Mouse (Mus musculus) neutrophil, adult 5-6 weeks (primary cell): ENCODE measurements at regions not wholly inside any gene's neighbourhood (a gene's known extent, or its start where the extent isn't known, plus 50 kb on each side); places are given as distances from the start of the nearest gene placed in this dataset.

Experiments used
- ATAC-seq: fragments of 151-379, 151-347 bp; 2 replicates; pipeline ENCODE4 v1.8.0; 2017; ENCODE audit warnings: mild to moderate bottlenecking, moderate TSS enrichment; ENCODE audit not compliant: insufficient number of reproducible peaks, poor library complexity, low FRiP score, severe bottlenecking; ENCODE audit errors: extremely low read depth

DNA sequence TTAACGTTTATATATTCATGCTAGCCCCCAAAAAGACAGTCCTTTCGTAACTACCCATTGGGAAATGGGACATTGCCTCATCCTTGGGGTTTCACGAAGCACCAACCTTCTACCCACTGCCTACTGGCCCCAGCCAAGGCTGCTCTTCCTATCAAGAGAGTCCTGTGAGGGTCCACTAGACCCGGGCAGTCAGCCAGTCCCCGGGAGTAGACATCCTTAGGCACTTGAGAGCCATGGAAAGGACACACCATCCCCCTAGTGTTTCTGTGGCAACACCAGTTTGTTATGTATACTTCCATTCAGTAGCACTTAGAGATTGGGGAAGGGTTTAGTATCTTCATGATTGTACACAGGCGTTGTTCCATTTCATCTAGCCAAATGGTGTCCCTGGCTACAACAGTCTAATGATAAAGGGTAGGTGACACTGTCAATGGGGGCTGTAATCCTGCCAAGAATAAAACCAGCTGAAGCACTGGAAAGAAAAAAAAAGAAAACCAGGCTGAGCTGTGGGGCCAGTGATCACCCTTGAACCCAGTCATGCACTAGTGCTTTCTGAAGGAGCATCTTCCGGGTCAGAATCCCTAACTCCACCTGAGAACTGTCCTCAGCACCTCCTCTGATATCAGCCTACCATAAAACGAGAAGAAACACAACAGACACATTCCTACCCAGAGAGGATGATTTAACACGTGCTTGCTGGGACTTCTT, 108.2 kb downstream of the Tomm20 start:
- no peak for ATAC-seq

DNA sequence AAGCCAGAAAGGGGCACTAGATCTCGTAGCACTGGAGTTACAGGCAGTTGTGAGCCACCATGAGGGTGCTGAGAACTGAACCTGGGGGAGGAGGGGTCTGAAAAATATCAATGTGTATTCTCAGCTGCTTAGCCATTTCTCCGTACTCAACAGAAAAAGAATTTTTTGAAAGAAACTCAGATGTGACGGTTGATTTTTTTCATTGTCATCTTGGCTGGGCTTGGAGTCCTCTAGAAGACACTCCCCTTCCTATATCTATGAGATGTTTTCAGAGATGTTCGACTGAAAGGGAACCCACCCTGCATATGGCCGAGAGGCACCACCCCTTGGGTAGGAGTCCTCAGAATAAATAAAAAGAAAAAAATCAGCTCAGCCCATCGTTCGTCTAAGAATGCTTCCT, 110.1 kb downstream of the Tomm20 start:
- no peak for ATAC-seq

DNA sequence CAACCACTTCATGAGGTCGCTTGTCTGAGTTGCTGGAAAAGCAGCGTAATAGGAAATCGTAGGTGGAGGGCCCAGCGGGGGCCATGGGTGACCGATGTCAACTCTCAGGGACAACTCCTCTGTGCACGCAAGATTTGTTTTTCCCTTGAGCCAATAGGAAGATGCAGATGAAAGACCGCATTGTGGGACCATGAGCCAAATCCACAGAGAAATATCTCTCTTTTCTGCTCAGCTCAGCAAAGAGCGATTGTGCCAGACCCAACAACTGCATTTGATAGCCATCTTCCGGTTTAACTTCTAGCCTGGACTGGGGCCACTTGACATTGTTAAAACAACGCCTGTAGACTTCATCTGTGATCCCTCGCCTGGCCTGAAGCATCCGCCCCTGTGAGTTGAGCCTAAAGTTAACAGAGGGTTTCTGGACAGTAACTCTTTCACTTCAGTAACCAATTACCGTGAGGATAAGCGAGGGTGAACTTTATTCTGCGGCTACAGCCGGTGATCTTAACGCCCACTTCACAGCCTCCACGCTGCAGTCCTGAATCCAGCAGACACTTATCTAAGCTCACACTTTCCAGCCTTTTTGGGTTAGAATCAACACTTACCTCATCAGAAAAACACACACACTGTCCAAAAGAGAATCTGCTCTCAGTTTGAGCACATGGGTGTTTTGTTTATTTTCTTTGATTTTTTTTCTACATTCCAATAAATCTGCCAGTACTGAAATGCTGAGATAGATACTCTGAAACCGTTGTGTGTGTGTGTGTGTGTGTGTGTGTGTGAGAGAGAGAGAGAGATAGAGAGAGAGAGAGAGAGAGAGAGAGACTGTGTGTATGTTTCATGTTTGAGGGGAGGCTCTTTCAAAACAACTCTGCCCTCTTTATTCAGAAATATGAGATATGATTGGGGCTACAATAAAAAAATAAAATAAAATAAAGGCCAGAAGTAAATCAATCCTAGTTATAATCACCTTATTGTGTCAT, 111.9 kb downstream of the Tomm20 start:
- ATAC-seq, result no peak

DNA sequence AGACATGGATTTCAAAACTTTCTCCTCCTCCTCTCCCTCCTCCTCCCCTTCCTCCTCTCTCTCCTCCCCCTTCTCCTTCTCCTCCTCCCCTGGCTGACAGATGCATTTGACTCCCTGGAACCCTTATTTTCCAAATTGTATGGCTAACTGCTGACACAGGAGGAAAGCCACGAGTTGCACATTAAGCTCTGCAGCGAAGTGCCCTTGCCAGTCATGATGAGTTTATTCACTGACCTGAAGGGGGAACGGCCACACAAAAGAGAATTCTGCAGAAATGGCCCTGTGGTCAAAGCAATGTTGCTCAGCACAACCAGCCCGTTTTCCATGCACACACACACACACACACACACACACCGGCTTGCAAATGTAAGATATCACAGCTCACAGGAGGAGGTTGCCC, 112.6 kb downstream of the Tomm20 start:
- ATAC-seq, result no peak

DNA sequence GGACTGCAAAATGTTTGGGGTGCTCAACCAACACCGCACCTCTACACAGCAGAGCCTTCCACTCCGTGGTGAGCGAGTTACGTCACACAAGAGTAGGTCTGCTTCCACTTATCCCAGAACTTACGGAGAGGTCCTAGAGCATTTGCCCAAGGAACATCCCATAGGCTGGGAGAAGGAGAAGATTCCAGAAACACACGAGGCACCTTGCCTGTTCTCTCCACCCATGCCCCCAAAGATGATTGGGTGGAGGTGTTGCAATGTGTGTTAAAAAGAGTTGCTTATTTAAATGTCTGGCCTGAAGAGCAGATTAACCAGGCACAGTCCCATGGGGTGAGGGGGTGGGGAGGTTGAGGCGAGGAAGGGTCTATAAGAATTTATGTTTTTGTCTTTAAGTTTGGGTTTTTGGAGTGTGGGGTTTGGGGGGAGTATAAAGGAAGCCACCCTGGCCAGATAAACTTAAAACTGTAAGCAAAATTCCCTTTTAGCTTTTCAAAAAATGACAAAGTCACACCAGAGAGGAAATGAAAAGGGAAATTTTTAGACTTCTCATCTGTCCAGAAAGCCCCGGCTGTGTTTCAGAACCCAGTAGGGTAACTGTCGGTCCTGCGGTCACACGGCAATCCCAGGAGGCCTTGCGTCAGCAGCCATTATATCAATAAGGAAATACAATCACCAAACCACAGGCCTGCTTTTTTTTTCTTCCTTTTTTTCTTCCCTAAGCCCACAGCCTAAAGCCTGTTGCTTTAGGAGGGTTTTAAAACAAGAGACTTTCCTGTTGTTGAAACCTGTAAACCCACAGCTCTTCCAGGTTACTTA, 113.3 kb downstream of the Tomm20 start:
- ATAC-seq, result peak; percentile 81

DNA sequence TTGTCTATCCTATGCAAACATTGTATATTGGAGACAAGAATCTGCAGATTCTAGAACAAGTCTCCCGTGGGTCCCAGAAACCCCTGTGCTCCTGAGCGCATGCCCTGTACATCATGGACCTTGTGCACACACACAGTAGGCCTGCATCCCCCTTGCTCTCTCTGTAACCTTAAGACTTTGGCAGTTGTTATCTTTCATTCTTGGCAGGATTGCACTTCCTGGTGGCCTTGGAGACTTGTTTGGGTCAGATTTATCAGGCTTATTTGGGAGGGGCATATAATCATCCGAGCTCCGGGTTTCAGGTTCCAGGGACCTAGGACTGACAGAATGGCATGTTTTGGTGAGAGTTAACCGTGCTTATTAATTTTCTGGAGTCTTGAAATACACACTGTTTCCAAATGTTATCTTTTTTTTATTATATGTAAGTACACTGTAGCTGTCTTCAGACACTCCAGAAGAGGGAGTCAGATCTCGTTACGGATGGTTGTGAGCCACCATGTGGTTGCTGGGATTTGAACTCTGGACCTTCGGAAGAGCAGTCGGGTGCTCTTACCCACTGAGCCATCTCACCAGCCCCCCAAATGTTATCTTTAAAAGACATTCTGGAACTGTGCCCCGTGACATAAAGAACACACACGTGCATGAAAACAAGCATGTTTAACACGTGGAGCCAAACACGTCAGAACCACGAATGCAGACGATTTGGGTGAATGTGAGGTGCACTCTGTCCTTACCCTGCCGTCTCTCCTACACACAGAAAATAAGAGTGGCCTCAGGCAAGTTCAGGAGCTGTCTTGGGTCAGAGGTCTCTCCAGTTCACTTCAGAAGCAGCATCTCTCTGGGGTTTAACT, 114.1 kb downstream of the Tomm20 start:
- no peak; the same call in 1 of the 2 replicates for ATAC-seq

DNA sequence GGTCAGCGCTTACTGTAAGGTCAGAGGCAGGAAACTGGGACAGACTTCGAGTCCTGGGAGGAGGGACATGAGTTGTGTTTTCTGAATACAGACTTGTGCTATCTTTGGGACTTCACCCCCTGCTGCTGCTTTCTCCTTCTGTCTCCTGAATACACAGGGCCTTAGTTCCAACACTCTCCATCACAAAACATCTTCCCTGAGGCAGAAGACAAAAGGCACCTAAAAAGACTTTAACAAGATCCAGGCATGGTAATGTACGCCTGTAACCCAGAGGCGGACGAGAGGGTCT, 115.5 kb downstream of the Tomm20 start:
- ATAC-seq, result no peak

DNA sequence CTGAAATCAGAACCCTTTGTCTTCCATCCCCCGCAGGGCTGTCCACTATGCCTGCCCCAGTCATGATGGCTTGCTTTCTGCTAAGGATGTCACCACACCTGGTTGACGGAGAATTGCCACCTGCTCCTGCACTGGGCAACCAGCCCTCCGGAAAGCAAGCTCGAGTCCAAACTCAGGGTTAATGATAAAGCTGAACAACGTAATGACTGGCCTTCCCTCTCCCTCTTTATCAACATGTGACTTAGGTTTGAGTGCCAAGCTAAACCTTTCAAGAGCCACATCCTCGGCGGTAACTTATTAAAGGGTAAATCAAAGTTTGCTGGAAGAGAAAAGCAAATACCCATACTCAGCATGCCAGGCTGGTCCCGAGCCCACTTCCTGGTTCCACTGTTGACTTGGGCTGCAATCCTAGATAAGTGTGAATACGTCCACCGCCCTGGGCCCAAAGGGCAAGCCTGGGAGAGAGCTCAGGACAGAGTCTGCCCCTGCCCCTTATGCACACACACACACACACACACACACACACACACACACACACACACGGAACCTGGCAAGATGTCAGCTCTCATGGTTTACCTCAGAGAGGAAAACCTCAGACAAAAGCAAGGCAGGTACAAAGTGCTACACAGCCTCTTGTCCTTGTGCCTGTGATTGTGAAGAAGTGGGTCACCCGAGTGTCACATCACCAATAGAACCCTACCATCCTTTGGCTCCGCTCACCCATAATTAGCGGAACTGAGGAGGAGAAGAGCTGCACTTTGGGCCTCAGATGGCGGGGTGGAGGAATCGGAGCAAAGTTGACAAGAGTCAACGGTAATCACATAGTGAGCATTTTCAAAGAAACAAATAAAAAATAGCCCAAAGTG, 116.0 kb downstream of the Tomm20 start:
- no peak for ATAC-seq

DNA sequence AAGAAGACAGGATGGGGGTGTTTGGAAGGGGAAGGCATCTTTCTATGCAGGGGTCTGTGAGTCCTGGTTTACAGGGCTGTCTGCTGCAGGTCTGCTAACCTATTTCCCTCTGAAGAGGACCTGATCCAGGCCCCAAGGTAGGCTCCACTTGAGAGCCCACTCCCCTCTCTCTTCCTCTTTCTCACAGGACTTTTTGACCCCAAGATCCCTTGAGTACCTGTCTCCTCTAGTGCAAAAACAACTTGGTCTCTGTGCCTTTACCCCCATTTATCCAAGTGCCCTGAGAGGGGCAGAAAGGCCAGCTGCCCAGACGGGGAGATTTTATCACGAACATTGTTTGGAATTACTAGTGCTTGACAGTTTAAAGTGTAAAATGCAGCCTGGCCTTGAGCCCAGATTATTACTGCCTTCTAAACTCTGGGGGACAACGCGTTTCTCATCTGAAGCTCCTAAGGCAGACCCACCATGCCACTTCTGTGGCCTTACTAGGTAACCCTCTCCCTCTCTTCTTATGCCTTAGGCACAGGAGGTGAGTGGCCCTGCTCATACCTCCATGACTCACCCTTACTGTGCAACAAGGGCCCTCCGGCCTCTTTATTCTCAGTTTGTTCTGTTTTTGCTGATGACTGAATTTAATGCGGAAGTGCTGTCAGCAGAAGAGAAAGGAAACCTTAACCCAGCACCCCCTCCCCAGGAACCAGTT, 117.8 kb downstream of the Tomm20 start:
- ATAC-seq, result peak; percentile 72

DNA sequence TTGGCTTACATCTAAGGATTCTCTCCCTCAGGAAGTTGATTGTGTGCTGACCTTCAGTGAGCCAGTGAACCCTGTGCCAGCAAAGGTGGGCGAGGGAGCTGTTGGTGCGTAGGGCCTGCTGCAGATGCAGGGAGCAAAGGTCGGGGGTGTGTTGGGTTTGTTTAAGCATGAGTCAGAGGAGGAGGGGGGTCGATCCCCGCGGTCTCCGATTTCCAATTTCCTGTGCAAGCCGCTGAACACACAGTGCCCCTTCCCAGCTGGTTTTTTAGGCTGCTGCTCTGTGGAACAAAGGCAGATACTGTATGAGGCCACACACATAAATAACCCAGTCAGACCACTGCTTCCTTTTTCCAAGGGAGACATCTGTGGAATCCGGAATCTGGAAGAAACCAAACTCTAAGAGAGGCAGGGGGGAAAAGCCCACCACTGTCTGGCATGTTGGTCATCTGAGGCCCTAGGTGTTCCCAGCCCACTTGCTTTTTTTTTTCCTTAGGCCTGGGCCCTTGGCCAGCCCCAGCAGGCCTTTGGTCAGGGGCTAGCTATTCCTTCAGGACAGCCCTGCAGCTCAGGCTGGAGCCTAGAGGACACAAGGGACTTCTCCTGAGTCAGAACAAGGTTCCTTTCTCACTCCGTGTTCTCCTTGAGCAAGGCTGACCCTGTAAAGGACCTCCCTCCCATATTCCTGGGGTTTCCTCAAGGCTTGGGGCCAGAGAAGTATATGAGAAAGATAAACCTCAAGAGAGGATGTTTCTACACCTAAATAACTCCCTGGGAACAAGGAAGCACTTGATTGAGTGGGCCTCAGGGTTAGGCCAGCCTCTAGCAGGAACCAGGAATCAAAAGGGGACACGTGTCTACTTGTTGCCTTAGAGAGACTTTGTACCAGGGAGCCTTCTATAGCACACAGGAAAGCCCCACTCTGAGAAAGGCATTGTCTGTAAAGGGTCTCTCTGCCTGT, 119.0 kb downstream of the Tomm20 start:
- ATAC-seq, result no peak

DNA sequence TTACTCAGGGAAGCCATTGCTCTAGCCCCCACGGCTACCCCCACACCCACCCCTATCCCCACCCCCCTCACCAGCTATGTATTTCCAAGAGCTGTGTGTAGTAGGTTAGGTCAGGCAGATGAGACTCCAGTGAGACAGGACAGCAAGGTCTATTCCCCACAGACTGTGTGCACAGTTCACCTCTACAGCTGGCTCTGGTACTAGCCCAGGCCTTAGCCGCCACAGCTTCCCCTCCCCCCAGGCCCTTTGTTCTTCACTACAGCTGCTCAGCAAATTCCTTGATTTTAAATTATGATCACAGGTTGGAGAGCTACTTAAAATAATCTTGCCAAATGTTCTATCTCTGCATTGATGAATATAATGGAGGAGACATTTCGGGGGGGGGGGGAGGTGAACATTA, 119.8 kb downstream of the Tomm20 start:
- ATAC-seq, result no peak

DNA sequence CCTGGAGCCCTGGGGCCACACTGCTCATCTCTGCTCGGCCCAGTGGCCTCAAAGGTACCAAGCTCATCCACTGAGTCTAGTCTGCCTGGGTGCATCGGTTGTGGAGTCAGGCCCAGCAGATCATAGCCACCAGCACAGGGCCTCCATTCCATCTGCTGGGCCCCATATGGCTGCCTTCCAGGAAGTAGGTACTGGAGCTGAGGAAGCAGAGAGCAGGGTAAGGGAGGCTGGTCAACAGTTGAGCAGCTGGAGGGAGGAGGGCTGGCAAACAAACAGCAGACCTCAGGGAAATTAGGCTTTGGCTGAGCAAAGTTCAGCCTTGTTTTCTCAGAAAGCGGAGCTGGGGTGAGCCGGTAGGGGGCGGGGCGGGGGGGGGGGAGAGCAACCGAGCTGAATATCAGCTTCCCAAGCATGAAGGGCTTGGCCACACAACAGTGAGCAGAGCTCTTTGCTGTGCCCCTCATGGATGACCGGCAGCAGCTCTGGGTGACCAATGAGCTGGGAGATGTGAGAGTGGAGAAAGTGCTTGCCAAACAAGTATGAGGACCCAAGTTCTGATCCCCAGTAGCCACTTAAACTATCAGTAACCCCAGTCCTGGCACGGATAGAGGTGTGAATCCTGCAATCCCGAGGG, 121.0 kb downstream of the Tomm20 start:
- ATAC-seq, result no peak; the same call in 1 of the 2 replicates

DNA sequence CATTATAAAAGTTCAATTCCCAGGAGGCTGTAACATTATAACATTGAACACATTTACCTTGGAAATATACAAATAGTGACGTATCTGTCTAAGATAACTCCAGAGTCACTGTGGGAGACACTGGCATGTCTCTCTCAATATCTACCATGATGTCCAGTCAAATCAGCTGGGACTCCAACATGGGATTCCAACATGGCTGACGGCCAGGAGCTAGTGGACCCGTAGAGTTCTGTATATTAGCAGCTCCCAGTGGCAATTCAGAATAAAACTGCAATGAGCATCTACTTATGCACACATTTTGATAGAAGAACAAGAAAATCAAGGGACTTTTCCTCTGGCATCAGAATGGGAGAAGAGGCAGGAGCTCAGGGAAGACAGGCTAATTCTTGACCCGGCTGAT, 123.4 kb downstream of the Tomm20 start:
- ATAC-seq, result no peak

DNA sequence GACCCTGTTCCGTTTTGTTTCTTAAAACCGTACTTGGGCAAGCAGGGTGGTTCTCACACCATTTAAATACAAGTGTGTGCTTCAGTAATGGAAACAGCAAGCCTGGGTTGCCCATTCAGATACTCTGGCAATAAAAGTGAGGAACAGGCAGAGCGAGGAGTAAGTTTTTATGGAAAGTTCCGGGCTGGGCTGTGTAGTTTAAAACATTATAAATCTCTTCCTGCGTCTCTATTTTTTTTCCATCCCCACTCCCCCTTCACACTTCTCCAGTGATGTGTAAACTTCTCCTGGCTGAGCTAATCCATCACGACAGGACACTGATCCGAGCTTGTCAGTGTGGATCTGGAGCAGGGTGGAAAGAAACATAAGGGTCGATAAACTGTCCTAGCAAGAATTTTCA, 124.4 kb downstream of the Tomm20 start:
- ATAC-seq, result no peak

DNA sequence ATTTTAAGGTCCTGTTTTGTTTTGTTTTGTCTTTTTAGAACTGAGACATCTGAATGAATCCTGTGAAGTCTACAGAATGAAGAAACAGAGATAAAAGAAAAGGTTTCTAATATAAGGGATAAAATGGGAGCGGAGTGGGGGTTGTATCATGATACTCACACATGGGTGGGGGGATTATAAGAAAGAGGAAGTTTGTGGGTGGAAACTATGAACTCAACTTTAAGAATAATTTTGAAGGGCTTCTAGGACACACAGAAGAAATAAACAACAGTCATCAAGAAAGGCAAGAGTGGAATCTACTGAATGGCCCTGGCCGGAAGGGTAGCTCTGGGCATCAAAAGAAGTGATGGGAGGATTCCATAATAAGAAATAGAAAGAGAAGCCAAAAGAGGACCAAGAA, 125.1 kb downstream of the Tomm20 start:
- no peak for ATAC-seq

DNA sequence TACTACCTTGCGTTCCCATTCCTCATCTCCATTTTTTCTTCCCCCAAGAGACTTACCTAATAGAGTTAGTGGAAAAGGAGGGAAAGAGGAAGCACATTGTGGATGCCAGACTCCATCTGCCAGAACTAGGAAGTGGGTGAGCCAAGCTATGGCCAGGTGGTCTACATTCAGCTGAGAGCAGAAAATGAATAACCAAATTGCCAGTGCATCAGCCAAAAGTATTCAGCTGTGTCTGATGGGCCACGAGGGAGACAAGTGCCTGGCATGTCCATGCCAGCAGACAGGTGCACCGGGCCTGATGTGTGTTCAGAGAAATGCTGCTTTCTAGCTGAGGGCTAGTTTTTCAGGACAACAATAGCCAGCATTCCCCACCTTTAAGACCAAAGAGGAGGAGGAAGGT, 126.4 kb downstream of the Tomm20 start:
- ATAC-seq, result peak; percentile 34; the same call in 1 of the 2 replicates
